In genomic region chr3:82007002-82007401, GRCm38 (mm10) we compare ENCODE assay signal across 46 mouse cellular contexts. TPM values are rescaled to one million over a fixed set of nuclear protein-coding genes. Genes with fewer than 3 reads are reported as not detected.
"Had no signal": no experiment of that assay in that cellular context is flagged by ENCODE, and none has a peak within 500 bp of the region (broad histone marks: within the 10 kb centered on the region; RNA-seq: fewer than 3 reads in every experiment).

No protein-coding gene starts in this region.

- H3K9me3 ChIP-seq: limb, embryonic 10.5 days; limb, embryonic 12.5 days; limb, embryonic 13.5 days; limb, embryonic 15.5 days; liver, embryonic 12.5 days; liver, embryonic 13.5 days; liver, embryonic 15.5 days; lung, embryonic 15.5 days; megakaryocyte, embryonic 14.5 days; midbrain, embryonic 10.5 days; midbrain, embryonic 12.5 days; midbrain, embryonic 13.5 days; midbrain, embryonic 15.5 days had no signal

- H3K9ac ChIP-seq: limb, embryonic 12.5 days; limb, embryonic 13.5 days; limb, embryonic 15.5 days; liver, embryonic 12.5 days; liver, embryonic 13.5 days; liver, embryonic 14.5 days; liver, embryonic 15.5 days; liver, postnatal 0 days; lung, embryonic 14.5 days; lung, embryonic 15.5 days; midbrain, embryonic 12.5 days; midbrain, embryonic 13.5 days; midbrain, embryonic 15.5 days had no signal

- ATAC-seq: liver, embryonic 12.5 days; liver, postnatal 0 days; lung, postnatal 0 days; midbrain, embryonic 13.5 days; midbrain, embryonic 15.5 days; midbrain, embryonic 16.5 days had no signal

- H3K4me1 ChIP-seq: limb, embryonic 10.5 days; limb, embryonic 12.5 days; limb, embryonic 13.5 days; limb, embryonic 15.5 days; liver, embryonic 12.5 days; liver, embryonic 13.5 days; liver, embryonic 15.5 days; lung, embryonic 15.5 days; megakaryocyte, embryonic 14.5 days; midbrain, embryonic 10.5 days; midbrain, embryonic 12.5 days; midbrain, embryonic 13.5 days; midbrain, embryonic 15.5 days had no signal

- DNase-seq: left cerebral cortex, postnatal 4 days; liver; liver, embryonic 13.5 days; liver, postnatal 0 days; lung, adult 18-20 months; lung, adult 2 months; lung, embryonic 14.5 days; lung, postnatal 10 days; lung, postnatal 14 days; lung, postnatal 36 days; lung, postnatal 4 days; midbrain, embryonic 14.5 days had no signal

- H3K27ac ChIP-seq: left cerebral cortex, adult 2 months; limb, embryonic 10.5 days; limb, embryonic 12.5 days; limb, embryonic 13.5 days; limb, embryonic 15.5 days; liver, embryonic 12.5 days; liver, embryonic 13.5 days; liver, embryonic 14.5 days; liver, embryonic 15.5 days; lung, embryonic 15.5 days; macrophage; midbrain, embryonic 10.5 days; midbrain, embryonic 12.5 days; midbrain, embryonic 13.5 days; midbrain, embryonic 15.5 days had no signal

- H3K4me2 ChIP-seq: limb, embryonic 12.5 days; limb, embryonic 13.5 days; limb, embryonic 15.5 days; liver, embryonic 11.5 days; liver, embryonic 12.5 days; liver, embryonic 13.5 days; liver, embryonic 15.5 days; lung, embryonic 14.5 days; lung, embryonic 15.5 days; midbrain, embryonic 11.5 days; midbrain, embryonic 12.5 days; midbrain, embryonic 13.5 days; midbrain, embryonic 15.5 days had no signal

- H3K36me3 ChIP-seq: limb, embryonic 10.5 days; limb, embryonic 12.5 days; limb, embryonic 13.5 days; limb, embryonic 15.5 days; liver, embryonic 12.5 days; liver, embryonic 13.5 days; liver, embryonic 15.5 days; lung, embryonic 15.5 days; midbrain, embryonic 10.5 days; midbrain, embryonic 12.5 days; midbrain, embryonic 13.5 days; midbrain, embryonic 15.5 days had no signal

- H3K4me3 ChIP-seq: left cerebral cortex, adult 2 months; limb, embryonic 10.5 days; limb, embryonic 12.5 days; limb, embryonic 13.5 days; limb, embryonic 15.5 days; liver, embryonic 12.5 days; liver, embryonic 13.5 days; liver, embryonic 15.5 days; lung, embryonic 15.5 days; megakaryocyte, embryonic 14.5 days; midbrain, embryonic 10.5 days; midbrain, embryonic 12.5 days; midbrain, embryonic 13.5 days; midbrain, embryonic 15.5 days; myocyte had no signal

- H3K27me3 ChIP-seq: limb, embryonic 12.5 days; limb, embryonic 13.5 days; limb, embryonic 15.5 days; liver, embryonic 12.5 days; liver, embryonic 13.5 days; liver, embryonic 15.5 days; lung, embryonic 15.5 days; midbrain, embryonic 12.5 days; midbrain, embryonic 13.5 days; midbrain, embryonic 15.5 days had no signal

RNA-seq across cellular contexts. Expression of gene Asic5, which starts 24.9 kb away (rescaled TPM):
- total RNA-seq: left cerebral cortex, adult 18-20 months; left cerebral cortex, adult 2 months; left cerebral cortex, adult 8-10 months; left cerebral cortex, postnatal 10 days; left cerebral cortex, postnatal 14 days; left cerebral cortex, postnatal 25 days; left cerebral cortex, postnatal 36 days; left cerebral cortex, postnatal 4 days; megakaryocyte progenitor cell, adult 5-6 weeks; megakaryocyte, adult 5-6 weeks; megakaryocyte-erythroid progenitor cell, adult 5-6 weeks; midbrain, postnatal 0 days; monocyte, adult 5-6 weeks had no signal
- polyA plus RNA-seq: limb, embryonic 10.5 days; limb, embryonic 11.5 days; limb, embryonic 12.5 days; limb, embryonic 13.5 days; limb, embryonic 14.5 days; limb, embryonic 15.5 days; liver, embryonic 11.5 days; liver, embryonic 12.5 days; liver, embryonic 13.5 days; liver, embryonic 14.5 days; liver, embryonic 15.5 days; lung, adult 2 months; lung, embryonic 14.5 days; lung, embryonic 15.5 days; lung, embryonic 16.5 days; macrophage; midbrain, embryonic 10.5 days; midbrain, embryonic 11.5 days; midbrain, embryonic 12.5 days; midbrain, embryonic 14.5 days; midbrain, embryonic 15.5 days; midbrain, embryonic 16.5 days; myocyte had no signal

RNA-seq across cellular contexts. Expression of gene Tdo2, which starts 31.0 kb away (rescaled TPM):
- total RNA-seq: megakaryocyte progenitor cell, adult 5-6 weeks; megakaryocyte, adult 5-6 weeks; megakaryocyte-erythroid progenitor cell, adult 5-6 weeks; midbrain, postnatal 0 days; monocyte, adult 5-6 weeks had no signal
- polyA plus RNA-seq: liver, embryonic 15.5 days; macrophage; midbrain, embryonic 10.5 days; midbrain, embryonic 11.5 days; midbrain, embryonic 12.5 days; midbrain, embryonic 13.5 days; midbrain, embryonic 15.5 days; midbrain, embryonic 16.5 days; myocyte had no signal
